Mouse (Mus musculus): ENCODE data around the gene Ces4a.

GRCm38 (mm10) chr8:105138423-105138822 lies 6.8 kb downstream of the Ces4a start:
- TF ChIP-seq POLR2A (IDR thresholded peaks at IDR 0.05; ENCODE audit: borderline replicate concordance, extremely low read depth, low read depth, low read length): no peak
- peak; percentile 96 for TF ChIP-seq CTCF (IDR thresholded peaks at IDR 0.05; ENCODE audit: insufficient read depth, low read length)

Data from lung, adult 2 months (tissue).